Mouse (Mus musculus): ENCODE data around the gene Ppp1r3f. TPM values are rescaled to one million over a fixed set of nuclear protein-coding genes. Genes with fewer than 3 reads are reported as not detected.

Gene Ppp1r3f
- total and polyA plus RNA-seq, 3 experiments: 1.7 to 2.0 TPM; not detected in 1

GRCm38 (mm10) chrX:7570481-7571175 lies 3.5 kb downstream of the Ppp1r3f start:
- no peak overlapping the region for H3K9ac ChIP-seq (ENCODE audit: control insufficient read depth, low read depth, low read length, poor library complexity, severe bottlenecking)
- H3K9me3 ChIP-seq (replicated peaks; ENCODE audit: insufficient read depth, low read length): no peaks in the 10 kb centered on the region
- H3K4me3 ChIP-seq (ENCODE audit: control insufficient read depth in 1 of 2, insufficient read depth in 1 of 2, low read depth in 2 of 2, low read length in 2 of 2): no peak overlapping the region
- TF ChIP-seq BHLHE40 (IDR thresholded peaks at IDR 0.05; ENCODE audit: borderline replicate concordance, low read depth, low read length) (peak; percentile 46; the same call in 1 of the 2 replicates), TAL1 (IDR thresholded peaks at IDR 0.05; ENCODE audit: low read length) (peak; percentile 61), GATA1 (IDR thresholded peaks at IDR 0.05; ENCODE audit: low read depth, low read length) (peak; percentile 41; the same call in 1 of the 2 replicates), USF2 (IDR thresholded peaks at IDR 0.05; ENCODE audit: borderline replicate concordance in 1 of 2, insufficient read depth in 1 of 2, low read depth in 1 of 2, low read length in 2 of 2) (no peak), EP300 (IDR thresholded peaks at IDR 0.05; ENCODE audit: low read depth in 1 of 2, low read length in 2 of 2) (peak in 1 of 2 experiments; percentile 23; a peak in 2 of 4 replicates), TCF12 (IDR thresholded peaks at IDR 0.05; ENCODE audit: low read depth, low read length) (no peak)
- peak; percentile 37 for DNase-seq (ENCODE audit: low read depth, low spot score)
- peaks cover 25 to 47% of the 10 kb centered on the region in 2 experiments for H3K4me1 ChIP-seq (ENCODE audit: control insufficient read depth in 1 of 2, insufficient read depth in 2 of 2, low read length in 2 of 2)
- peaks cover 14% of the 10 kb centered on the region for H3K79me2 ChIP-seq (ENCODE audit: control insufficient read depth, insufficient read depth, low read length, poor library complexity)
- peaks cover 0 to 28% of the 10 kb centered on the region in 2 experiments; a peak in 2 of 4 replicates for H3K36me3 ChIP-seq (ENCODE audit: control insufficient read depth in 1 of 2, insufficient read depth in 2 of 2, low read length in 2 of 2)
- H3K27ac ChIP-seq (ENCODE audit: control insufficient read depth, low read depth, low read length): peak overlapping the region; percentile 15; the same call in 1 of the 2 replicates
- no peaks in the 10 kb centered on the region for H3K27me3 ChIP-seq (ENCODE audit: control insufficient read depth in 1 of 2, insufficient read depth in 2 of 2, low read length in 2 of 2)

GRCm38 (mm10) chrX:7567491-7567890 lies 6.6 kb downstream of the Ppp1r3f start:
- Histone ChIP-seq H3K79me2 (ENCODE audit: control insufficient read depth, insufficient read depth, low read length, poor library complexity) (0 out of 2 replicates have a peak, but pooled peaks cover 2% of the 10 kb centered on the region), H3K4me1 (ENCODE audit: control insufficient read depth in 1 of 2, insufficient read depth in 2 of 2, low read length in 2 of 2) (peaks cover 19 to 34% of the 10 kb centered on the region in 2 experiments), H3K9ac (ENCODE audit: control insufficient read depth, low read depth, low read length, poor library complexity, severe bottlenecking) (no peak overlapping the region; the same call in 1 of the 2 replicates), H3K27ac (ENCODE audit: control insufficient read depth, low read depth, low read length) (peak overlapping the region; percentile 26; the same call in 1 of the 2 replicates), H3K27me3 (ENCODE audit: control insufficient read depth in 1 of 2, insufficient read depth in 2 of 2, low read length in 2 of 2) (no peaks in the 10 kb centered on the region), H3K4me3 (ENCODE audit: control insufficient read depth in 1 of 2, insufficient read depth in 1 of 2, low read depth in 2 of 2, low read length in 2 of 2) (no peak overlapping the region), H3K36me3 (ENCODE audit: control insufficient read depth in 1 of 2, insufficient read depth in 2 of 2, low read length in 2 of 2) (peaks cover 0 to 26% of the 10 kb centered on the region in 2 experiments; a peak in 2 of 4 replicates), H3K9me3 (replicated peaks; ENCODE audit: insufficient read depth, low read length) (no peaks in the 10 kb centered on the region)
- peak; percentile 40 for DNase-seq (ENCODE audit: low read depth, low spot score)
- TF ChIP-seq UBTF (IDR thresholded peaks at IDR 0.05; ENCODE audit: borderline replicate concordance, insufficient read depth, low read depth, low read length): no peak
- peak; percentile 42; the same call in 1 of the 2 replicates for TF ChIP-seq USF1 (IDR thresholded peaks at IDR 0.05; ENCODE audit: low read depth, low read length)

- Histone ChIP-seq H3K36me3 (ENCODE audit: control insufficient read depth in 1 of 2, insufficient read depth in 2 of 2, low read length in 2 of 2) (peaks cover 0 to 16% of the 10 kb centered on the region in 2 experiments; a peak in 2 of 4 replicates), H3K4me3 (ENCODE audit: control insufficient read depth in 1 of 2, insufficient read depth in 1 of 2, low read depth in 2 of 2, low read length in 2 of 2) (peak overlapping the region in 1 of 2 experiments; percentile 33; a peak in 2 of 4 replicates), H3K9ac (ENCODE audit: control insufficient read depth, low read depth, low read length, poor library complexity, severe bottlenecking) (peak overlapping the region; percentile 24), H3K27me3 (ENCODE audit: control insufficient read depth in 1 of 2, insufficient read depth in 2 of 2, low read length in 2 of 2) (no peaks in the 10 kb centered on the region), H3K4me1 (ENCODE audit: control insufficient read depth in 1 of 2, insufficient read depth in 2 of 2, low read length in 2 of 2) (peaks cover 8 to 23% of the 10 kb centered on the region in 2 experiments), H3K27ac (ENCODE audit: control insufficient read depth, low read depth, low read length) (peak overlapping the region; percentile 29), H3K79me2 (ENCODE audit: control insufficient read depth, insufficient read depth, low read length, poor library complexity) (no peaks in the 10 kb centered on the region), H3K9me3 (replicated peaks; ENCODE audit: insufficient read depth, low read length) (no peaks in the 10 kb centered on the region)
- TF ChIP-seq ZKSCAN1 (IDR thresholded peaks at IDR 0.05; ENCODE audit: low read depth, low read length): no peak
- peak; percentile 46; the same call in 1 of the 2 replicates for TF ChIP-seq TBP (IDR thresholded peaks at IDR 0.05; ENCODE audit: low read depth, low read length)
- DNase-seq (ENCODE audit: low read depth, low spot score): peak; percentile 73
Measured at GRCm38 (mm10) chrX:7566352-7566751, 7.7 kb downstream of the Ppp1r3f start.

Data from MEL (cell line).